Mouse (Mus musculus) cerebellum, adult 2 months (tissue): Measurements from ENCODE around the gene Pdzph1.

Source experiments
- CTCF ChIP-seq: fragments of 200-500 bp; IDR thresholded peaks from 2 replicates; pipeline ENCODE4 v1.5.1; 2011; ENCODE audit warnings: low read depth, mild to moderate bottlenecking, control low read depth, low read length, moderate library complexity, borderline replicate concordance; ENCODE audit not compliant: insufficient read depth
- POLR2A ChIP-seq: fragments of 200-500 bp; IDR thresholded peaks from 2 replicates; pipeline ENCODE4 v1.6.1; 2011; ENCODE audit warnings: low read length, control low read depth, borderline replicate concordance; ENCODE audit not compliant: insufficient read depth

- no peak for TF ChIP-seq CTCF
- no peak for TF ChIP-seq POLR2A
Observed at GRCm38 (mm10) chr17:58906001-58906400, 85.2 kb downstream of the Pdzph1 start.
